Mouse (Mus musculus): ENCODE data around the gene Trmt10c. TPM values are rescaled to one million over a fixed set of nuclear protein-coding genes. Genes with fewer than 3 reads are reported as not detected.
"Not testable (repeated sequence)": the region's sequence is repeated elsewhere in the genome, so short reads cannot be mapped to it uniquely, and the experiment has no call there.

Gene Trmt10c
- total RNA-seq, 2 experiments from 2014 or later = 8.5 to 10.9 TPM

DNA sequence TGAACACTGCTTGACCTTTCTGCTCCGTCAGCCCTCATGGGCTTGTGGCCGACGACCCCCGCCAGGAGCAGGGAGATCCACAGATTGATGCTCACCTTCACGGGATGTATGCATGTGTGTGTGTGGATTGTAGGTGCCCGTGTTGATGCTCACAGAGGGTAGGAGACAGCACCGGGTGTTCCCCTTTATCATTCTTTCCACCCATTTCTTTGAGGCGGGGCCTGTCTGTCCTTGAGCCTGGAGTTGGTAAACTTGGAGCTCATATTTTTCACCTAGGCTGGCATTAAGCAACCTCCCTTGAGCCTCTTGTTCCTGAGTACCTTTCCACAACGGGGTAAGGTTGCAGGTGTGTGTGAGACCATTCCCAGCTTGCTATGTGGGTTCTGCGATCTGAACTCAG is 20.5 kb upstream of the Trmt10c start:
- intact Hi-C loops (cut with DNase I) = no loop called here
- DNase-seq (ENCODE audit: low spot score in 2 of 2) = no peak

DNA sequence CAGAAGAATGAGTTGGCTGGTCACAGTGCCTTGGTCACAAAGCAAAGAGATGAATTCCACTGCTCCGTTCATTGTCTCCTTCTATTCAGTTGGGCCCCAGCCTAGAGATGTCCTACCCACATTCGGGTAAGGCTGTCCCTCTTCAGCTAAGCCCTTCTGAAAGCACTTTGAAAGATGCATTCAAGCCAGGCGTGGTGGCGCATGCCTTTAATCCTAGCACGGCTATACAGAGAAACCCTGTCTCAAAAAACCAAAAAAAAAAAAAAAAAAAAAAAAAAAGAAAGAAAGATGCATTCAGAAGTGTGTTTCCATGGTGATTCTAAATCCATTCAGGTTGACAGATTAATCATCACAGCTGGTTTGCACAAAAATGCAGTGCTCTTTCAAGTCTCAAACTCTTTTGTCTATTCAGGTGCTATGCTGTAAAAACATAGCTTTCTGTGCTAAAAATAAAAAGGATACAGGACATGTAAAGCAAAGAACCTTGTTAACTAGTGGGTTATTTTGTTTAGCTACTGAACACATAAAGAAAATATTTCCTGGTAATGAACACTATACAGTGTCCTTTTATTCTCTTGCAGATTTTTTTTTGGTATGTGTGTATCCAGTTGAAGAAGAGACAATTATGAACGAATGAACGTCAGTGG is 19.4 kb upstream of the Trmt10c start:
- intact Hi-C loops (cut with DNase I) = no loop called here
- DNase-seq (ENCODE audit: low spot score in 2 of 2) = no peak

DNA sequence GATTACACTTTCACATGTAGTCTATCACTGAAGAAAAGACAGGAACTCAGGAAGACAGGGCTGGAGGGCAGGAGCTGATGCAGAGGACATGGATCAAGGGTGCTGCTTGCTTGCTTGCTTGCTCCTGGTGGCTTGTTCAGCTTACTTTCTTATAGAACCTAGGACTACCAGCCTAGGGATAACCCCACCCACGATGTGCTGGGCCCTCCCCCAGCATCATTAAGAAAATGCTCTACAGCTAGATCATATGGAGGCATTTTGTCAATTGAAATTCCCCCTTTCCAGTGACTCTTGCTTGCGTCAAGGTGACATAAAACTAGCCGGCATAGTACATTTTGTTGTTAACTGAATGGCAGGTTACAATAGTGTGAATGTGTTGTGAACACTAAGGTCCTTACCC is 18.3 kb upstream of the Trmt10c start:
- DNase-seq (ENCODE audit: low spot score in 2 of 2) = no peak
- intact Hi-C loops (cut with DNase I) = no loop called here

DNA sequence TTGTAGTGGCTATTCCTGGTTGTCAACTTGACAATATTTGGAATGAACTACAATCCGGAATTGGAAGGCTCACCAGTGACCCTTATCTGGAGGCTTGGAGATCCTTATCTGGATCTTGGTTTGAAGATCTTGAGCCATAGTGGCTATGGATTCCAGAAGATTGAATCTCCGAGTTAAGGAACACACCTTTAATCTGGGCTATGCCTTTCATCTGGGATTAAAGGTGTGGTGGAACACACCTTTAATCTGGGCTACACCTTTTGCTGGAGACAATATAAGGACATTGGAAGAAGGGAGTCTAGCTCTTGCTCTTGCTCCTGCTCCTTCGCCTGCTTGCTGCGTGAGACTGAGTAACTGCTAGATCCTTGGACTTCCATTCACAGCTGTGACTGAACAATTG is 10.4 kb upstream of the Trmt10c start, which contains the start of gene Senp7:
TSS of gene Senp7 (plus strand) at position 301 of the 400 bp plus-strand sequence.
- intact Hi-C loops (cut with DNase I); DNase-seq (ENCODE audit: low spot score in 2 of 2): not testable (repeated sequence)

DNA sequence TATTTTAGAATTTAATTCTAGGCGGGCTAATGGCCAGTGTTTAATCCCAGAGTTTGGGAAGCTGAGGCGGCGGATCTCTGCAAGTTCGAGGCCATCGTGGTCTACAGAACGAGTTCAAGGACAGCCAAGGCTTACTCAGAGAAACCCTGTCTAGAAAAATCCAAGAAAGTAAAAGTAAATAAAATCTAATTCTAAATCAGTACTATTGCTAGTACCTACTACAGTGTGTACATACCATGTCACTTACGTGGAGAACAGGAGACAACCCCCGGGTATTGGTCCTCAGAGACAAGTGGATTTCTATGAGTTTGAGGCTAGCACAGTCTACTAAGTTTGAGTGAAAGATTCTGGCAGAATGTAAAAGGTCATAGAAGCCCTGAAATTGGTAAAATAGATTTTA is 471 bp upstream of the Trmt10c start:
- intact Hi-C loops (cut with DNase I) = no loop called here
- DNase-seq (ENCODE audit: low spot score in 2 of 2) = no peak

DNA sequence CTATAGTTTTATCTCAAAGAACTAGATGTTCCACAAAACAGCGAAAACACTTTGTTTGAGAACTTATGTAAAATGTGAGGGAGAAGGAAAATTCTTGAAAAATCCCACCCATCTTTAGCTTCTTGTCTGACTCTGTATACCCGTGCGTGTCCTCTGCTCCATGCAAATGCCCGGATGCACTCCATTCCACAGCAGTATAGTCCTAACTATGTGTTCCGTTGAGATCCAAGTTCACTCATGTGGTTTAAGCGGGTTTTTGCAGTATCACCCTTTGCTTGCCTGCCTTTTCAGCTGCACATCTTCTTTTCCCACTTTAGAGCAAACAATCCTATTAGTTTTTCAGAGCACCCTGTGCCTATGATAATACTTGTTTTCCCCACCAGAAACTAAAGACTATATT is 1.1 kb downstream of the Trmt10c start:
- intact Hi-C loops (cut with DNase I) = no loop called here
- no peak for DNase-seq (ENCODE audit: low spot score in 2 of 2)

DNA sequence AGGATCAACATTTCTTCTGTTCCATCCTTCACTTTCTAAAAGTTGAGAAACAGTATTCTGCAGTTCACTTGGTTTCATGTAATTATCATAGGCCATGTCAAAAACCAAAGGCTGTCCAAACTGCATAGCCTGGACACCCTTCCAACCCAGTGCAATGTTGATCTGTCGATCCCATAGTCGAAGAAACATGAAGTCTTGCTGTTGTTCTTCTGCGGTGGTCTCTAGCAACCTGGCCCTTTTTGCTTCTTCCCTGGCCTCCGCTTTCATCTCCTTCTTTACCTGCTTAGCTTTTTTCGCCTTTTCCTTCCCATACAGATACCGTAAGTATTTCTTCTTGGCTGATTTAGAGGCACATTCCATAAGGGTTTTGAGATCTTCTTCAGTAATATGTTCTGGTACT is 3.1 kb downstream of the Trmt10c start:
- intact Hi-C loops (cut with DNase I) = no loop called here
- no peak for DNase-seq (ENCODE audit: low spot score in 2 of 2)

DNA sequence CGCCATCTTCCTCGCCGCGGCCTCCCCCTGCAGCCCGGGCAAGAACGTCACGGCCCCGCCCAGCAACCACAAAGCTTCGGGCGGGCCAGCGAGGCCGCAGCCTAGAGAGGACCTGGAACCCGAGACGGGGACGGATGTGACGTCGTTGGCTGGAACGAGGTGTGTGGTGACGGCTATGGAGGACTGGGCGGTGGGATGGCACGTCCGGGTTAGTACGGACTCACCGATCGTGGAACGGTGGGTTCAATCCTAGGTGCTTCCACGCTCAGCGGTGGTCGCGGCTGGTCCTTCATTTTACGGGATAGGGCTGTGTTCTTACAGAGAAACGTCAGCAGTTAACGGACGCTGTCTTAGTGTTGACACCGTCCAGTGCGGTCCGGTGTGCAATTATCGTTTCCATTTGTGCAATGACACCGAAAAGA is 7.9 kb downstream of the Trmt10c start, which contains the start of gene Pcnp:
TSS of gene Pcnp (minus strand) at position 79 of the 422 bp plus-strand sequence.
- peak; percentile 98 to 99 for DNase-seq (ENCODE audit: low spot score in 2 of 2)
- intact Hi-C loops (cut with DNase I) = loop anchor here (1.0 to 2.0 kb wide), 2 partner anchors 45 to 56 kb away; partner anchors contain the start of gene Zbtb11

DNA sequence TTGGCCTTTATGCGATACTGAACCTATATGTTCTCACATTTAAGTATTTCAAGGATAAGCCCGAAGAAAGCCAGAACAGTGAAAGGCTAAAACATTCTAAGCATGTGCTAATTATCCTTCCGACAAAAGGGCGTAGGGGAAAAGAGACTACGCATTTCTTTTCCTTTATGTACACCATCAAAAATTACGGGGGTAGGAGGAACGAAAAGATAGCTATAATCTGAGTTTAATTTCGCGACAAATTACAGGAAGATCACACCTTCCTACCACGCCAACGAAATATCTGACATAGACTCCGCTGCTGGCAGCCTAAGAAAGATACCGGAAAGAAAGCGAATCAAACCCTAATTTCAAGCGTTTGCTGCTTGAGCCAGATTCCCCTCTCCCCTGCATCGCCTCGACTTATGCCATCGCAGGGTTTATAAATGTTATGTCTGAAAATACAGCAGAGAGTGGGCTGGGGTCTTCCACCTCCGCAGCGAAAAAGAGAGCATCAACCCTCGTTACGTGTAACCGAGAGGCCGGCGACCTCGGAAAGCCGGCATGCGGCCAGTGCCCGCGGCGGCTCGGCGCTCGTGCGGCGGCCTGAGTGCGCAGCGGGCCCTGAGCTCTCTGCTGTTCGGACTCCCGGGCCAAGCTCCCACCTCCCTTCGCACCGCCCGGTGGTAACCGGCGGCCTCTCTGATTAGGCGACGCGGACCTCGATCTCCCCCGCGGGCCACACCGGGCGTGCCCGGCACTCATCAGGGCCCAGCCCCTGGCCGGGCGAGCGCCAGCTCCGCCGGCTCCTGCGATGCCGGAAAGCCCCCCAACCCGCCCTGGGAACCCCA is 8.7 kb downstream of the Trmt10c start:
- no peak for DNase-seq (ENCODE audit: low spot score in 2 of 2)
- intact Hi-C loops (cut with DNase I) = loop anchor here (1.0 to 2.0 kb wide), 2 partner anchors 46 to 56 kb away; partner anchors contain the start of gene Zbtb11

DNA sequence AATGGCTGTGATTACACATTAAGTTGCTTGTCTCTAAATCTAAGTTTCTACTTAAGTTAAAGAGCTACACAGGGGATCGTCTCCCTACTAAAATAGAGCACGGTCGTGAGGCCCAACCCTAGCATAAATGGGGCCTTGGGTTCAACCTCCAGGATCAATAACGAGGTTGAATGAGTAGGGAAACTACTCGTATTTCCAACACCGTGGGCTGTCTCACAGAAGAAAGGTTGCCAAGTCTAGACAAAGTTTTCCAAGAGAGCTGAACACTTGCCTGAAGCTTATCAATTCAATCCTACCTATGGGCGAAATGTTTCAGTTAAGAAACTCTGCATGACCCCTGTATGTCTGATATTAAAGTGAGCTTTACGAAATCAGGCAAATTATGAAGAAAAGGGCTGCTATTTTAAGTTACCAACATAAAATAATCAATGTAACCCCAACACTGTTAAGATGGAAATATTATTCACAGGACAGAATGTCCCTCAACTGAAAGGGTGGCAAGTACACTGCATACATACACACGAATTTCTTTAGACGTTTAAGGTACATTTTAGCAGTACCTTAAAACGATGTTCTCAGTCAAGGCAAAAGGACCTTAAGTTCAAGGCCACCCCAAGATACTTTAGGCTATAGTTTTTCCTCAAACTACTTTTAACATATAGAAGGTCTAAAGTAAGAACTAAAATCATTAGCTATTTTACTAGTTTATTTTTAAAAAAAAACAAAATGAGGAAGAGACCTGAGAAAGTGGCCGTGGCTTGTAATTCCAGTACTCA is 9.6 kb downstream of the Trmt10c start:
- intact Hi-C loops (cut with DNase I) = loop anchor here (2.0 kb wide), 1 partner anchor 47 kb away; no protein-coding TSS in a partner anchor
- no peak for DNase-seq (ENCODE audit: low spot score in 2 of 2)

DNA sequence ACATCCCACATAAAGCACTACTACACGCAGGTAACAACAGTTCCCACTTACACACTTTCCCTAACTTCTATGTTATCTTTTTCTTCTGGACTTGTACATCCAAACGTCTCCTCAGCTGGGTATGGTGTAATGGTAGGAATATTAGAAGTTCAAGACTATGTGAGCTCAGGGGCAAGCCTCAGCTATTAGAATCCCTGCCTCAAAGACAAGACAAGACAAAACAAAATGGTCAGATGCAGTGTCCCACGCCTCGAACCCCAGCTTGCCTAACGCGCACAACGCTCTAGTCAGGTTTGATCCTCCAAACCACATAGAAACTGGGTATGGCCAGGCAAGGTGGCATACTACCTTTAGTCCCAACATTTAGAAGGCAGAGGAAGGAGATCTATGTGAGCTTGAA is 18.0 kb downstream of the Trmt10c start:
- intact Hi-C loops (cut with DNase I) = no loop called here
- no peak for DNase-seq (ENCODE audit: low spot score in 2 of 2)

DNA sequence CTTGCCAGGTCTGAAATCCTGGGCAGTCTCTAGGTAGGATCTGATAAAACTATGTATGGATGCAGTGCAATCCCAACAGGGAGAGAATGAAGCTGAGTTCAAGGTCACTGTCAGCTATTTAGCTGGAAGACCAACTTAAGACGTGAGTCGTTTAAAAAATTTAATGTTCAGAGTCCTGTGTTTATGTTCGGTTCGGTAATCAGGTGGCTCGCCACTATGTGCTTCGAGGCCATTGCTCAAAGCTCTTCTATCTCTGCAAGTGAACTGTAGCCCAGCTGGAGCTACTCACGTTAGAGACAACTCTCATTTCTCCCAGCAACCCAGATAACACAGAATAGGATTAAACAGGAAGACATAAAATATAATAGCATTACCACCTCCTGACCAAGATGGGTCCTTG is 23.5 kb downstream of the Trmt10c start:
- DNase-seq (ENCODE audit: low spot score in 2 of 2) = no peak
- intact Hi-C loops (cut with DNase I) = no loop called here

DNA sequence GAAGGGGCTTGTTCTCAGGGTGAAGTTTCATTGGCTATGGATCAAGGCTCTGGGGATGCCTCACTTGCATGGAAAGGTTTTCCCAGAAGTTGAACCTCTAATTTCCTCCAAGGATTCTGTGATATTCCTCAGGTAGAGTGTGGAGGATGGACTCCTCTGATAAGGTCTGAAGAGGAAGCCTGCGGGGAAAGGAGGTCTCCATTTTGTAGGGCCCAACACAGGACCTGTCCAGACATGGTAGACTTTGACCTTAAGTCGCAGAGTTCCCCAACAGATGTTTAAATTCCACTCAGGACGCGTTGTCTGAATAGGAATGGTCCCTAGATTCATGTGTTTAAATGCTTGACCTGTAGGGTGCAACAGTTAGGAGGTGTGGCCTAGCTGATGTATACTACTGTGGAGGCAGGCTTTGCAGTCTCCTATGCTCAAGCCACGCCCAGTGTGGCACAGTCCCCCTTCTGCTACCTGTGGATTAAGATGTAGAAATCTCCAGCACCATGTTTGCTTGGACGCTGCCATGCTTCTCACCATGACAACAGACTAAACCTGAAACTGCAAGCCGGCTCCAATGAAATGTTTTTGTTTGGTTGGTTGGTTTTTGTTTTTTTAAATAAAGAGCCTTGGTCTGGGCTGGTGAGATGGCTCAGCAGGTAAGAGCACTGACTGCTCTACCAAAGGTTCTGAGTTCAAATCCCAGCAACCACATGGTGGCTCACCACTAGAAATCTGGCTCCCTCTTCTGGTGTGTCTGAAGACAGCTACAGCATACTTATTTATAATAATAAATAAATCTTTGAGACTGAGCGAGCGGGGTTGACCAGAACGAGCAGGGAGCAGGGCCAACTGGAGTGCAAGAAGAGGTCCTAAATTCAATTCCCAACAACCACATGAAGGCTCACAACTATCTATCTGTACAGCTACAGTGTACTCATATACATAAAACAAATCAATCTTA is 24.6 kb downstream of the Trmt10c start:
- intact Hi-C loops (cut with DNase I) = no loop called here
- no peak for DNase-seq (ENCODE audit: low spot score in 2 of 2)

DNA sequence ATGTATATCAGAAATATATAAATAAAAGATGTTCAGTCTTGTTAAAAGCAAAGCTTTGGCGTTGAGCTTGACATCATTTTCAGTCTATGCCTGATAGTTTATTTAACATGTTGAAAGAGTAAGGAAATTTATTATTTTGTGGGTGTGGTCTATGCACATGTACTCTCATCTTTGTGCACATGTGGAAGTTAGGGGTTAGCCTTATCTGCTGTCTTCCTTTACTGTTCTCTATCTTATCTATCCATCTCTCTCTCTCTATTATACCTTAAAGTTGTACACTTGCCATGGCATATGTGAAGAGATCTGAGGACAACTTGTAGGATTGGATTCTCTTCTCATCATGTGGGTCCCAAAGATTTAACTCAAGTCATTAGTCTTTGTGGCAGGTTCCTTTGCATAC is 28.8 kb downstream of the Trmt10c start:
- no peak for DNase-seq (ENCODE audit: low spot score in 2 of 2)
- intact Hi-C loops (cut with DNase I) = no loop called here

DNA sequence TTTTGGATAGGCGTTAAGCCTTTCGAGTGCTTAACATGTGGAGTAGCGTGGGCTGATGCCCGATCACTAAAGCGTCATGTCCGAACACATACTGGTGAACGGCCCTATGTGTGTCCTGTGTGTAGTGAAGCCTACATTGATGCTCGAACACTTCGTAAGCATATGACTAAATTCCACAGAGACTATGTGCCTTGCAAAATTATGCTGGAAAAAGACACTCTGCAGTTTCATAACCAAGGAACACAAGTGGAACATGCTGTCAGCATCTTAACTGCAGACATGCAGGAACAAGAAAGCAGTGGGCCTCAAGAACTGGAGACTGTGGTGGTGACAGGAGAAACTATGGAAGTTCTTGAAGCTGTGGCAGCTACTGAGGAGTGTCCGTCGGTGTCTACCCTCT is 30.8 kb downstream of the Trmt10c start:
- intact Hi-C loops (cut with DNase I) = loop anchor here (2.0 kb wide), 1 partner anchor 32 kb away; no protein-coding TSS in a partner anchor
- peak; percentile 15 to 22 for DNase-seq (ENCODE audit: low spot score in 2 of 2)

DNA sequence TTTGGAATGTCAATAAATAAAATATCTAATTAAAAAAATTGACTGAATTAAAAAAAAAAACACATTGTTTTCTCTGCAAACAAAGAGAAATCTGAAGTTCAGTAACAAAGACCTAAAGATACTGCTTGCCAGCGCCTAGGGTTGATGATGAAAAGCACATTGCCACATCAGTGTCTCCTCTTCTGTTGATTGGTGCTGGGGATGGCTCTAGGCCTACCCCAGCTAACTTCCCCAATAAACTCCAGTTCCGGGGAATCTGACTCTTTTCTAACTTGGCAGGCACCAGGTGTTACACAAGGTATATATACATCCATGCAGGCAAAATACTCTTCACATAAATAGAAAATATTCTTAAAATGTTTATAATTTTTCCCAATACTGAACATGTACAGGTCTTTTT is 43.4 kb downstream of the Trmt10c start:
- intact Hi-C loops (cut with DNase I) = no loop called here
- DNase-seq (ENCODE audit: low spot score in 2 of 2) = no peak

DNA sequence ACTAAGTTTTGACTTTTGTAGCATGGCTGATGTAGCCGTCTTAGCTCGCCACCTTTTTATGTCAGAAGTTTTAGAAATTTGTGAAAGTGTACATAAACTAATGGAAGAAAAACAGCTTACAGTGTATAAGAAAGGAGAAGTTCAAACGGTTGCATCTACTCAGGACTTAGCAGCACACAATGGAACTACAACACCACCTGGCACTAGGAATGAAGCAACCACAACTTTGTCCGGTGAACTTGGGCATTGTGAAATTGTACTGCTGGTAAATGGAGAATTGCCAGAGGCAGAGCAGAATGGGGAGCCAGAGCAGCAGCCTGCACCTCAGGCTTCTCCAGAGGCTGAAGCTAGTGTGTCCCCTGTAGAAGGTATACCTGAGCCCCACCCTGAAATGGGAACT is 47.3 kb downstream of the Trmt10c start:
- intact Hi-C loops (cut with DNase I) = no loop called here
- DNase-seq (ENCODE audit: low spot score in 2 of 2) = no peak

DNA sequence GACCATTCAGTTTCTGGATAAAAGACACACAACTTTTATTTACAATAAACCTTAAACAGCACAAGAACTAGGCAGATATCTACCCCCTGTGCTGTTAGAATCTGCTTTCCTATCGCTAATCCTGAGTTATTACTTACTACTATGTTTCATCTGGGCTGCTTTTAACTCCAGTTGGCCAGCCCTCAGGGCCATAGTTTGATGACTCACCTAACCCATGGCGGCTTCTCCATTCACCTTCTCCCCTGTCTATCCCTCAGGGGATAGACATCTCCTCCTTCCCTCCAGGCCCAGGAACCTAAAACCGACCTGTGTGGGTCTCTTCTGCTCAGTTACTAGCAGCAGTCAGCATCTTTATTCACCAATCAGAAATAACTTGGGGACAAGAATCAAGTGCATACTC is 51.6 kb downstream of the Trmt10c start:
- intact Hi-C loops (cut with DNase I) = no loop called here
- no peak for DNase-seq (ENCODE audit: low spot score in 2 of 2)

Measured in left cerebral cortex, postnatal 36 days (tissue).